Mouse (Mus musculus) midbrain, embryonic 10.5 days (tissue): ENCODE measurements around the gene Cdc5l. TPM values are rescaled to one million over a fixed set of nuclear protein-coding genes. Genes with fewer than 3 reads are reported as not detected.
"Not testable (repeated sequence)": the region's sequence is repeated elsewhere in the genome, so short reads cannot be mapped to it uniquely, and the experiment has no call there.

ENCODE experiments used
- DNase-seq: peaks from one replicate; pipeline ENCODE4 v3.0.0-alpha.2; 2017; ENCODE audit warnings: low spot score
- H3K27ac ChIP-seq: fragments of 300-500 bp; sonication (generic); replicated peaks from 2 replicates; pipeline ENCODE4 v1.5.1; 2016; ENCODE audit warnings: mild to moderate bottlenecking
- H3K27me3 ChIP-seq: fragments of 300-500 bp; sonication (generic); 2 replicates; pipeline ENCODE4 v1.6.1; 2016; ENCODE audit warnings: low read depth, mild to moderate bottlenecking; ENCODE audit not compliant: poor library complexity, severe bottlenecking
- H3K36me3 ChIP-seq: fragments of 300-500 bp; sonication (generic); 2 replicates; pipeline ENCODE4 v1.6.1; 2016; ENCODE audit warnings: mild to moderate bottlenecking, moderate library complexity
- H3K4me1 ChIP-seq: fragments of 300-500 bp; sonication (generic); 2 replicates; pipeline ENCODE4 v1.6.1; 2016
- H3K4me3 ChIP-seq: fragments of 300-500 bp; sonication (generic); 2 replicates; pipeline ENCODE4 v1.5.1; 2016; ENCODE audit warnings: mild to moderate bottlenecking, moderate library complexity
- H3K9me3 ChIP-seq: fragments of 300-500 bp; sonication (generic); replicated peaks from 2 replicates; pipeline ENCODE4 v1.6.1; 2016; ENCODE audit warnings: mild to moderate bottlenecking
- WGBS: fragments of 180-500 bp; shearing (Covaris S2); methylation state at CpG from one replicate; pipeline ENCODE4 v1.1.7; 2016; 5-methylcytosine and 5-hydroxymethylcytosine counted together
- polyA plus RNA-seq: library from polyadenylated mRNA; unstranded; fragments of >200 nt; fragmentation: Nextera tagmentation; extraction: Ambion mirVana; gene quantifications from 2 replicates; pipeline ENCODE4 v1.2.1, GENCODE M21; 2016

The Cdc5l gene
- polyA plus RNA-seq, 1 experiment from 2014 or later: 68.3 TPM

DNA sequence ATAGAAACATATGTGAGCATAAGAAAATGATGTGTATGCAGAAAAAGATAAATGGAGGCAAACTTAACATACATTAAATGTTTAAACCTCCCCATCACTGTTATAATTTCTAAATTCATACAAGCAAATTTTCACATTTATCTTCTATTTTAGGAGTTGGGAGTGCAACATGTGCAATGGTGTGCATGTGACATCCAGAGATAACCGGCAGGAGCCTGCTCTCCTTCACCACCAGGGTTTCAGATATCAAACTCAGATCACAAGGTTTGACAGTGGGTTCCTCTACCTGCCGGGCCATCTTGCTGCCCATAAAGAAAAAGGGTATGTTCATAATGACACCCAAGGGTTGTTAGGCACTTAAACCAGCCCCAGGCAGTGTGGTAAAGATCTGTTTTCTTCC lies 16.1 kb downstream of the Cdc5l start:
- WGBS: 83% methylated on average over 2 of the region's 2 CpGs
- Histone ChIP-seq H3K27me3 (no peaks in the 10 kb centered on the region), H3K36me3 (peaks cover 96% of the 10 kb centered on the region)

DNA sequence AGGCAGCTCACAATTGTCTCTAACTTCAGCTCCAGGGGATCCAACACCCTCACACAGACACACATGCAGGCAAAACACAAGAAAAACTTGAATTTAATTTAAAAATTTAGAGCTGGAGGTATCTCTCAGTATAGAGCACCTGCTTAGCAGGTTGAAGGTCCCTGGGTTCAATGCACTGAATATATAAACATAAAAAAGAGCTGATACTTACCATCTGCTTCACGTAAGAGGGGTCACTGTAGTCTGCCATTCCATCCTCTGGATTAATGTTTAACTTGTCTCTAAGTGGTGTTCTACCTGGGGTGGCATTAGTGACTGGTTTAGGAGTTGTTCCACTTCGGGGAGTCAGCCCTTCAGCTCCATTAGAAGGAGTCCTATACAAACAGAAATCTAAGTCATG lies 21.9 kb downstream of the Cdc5l start:
- peaks cover 100% of the 10 kb centered on the region for H3K36me3 ChIP-seq
- H3K9me3 ChIP-seq, H3K27me3 ChIP-seq, H3K4me1 ChIP-seq, DNase-seq, H3K27ac ChIP-seq, H3K4me3 ChIP-seq: not testable (repeated sequence)
- 99% methylated on average over 2 of the region's 2 CpGs for WGBS

More for the DNA sequence above, 16.1 kb downstream of the Cdc5l start:
- H3K9me3 ChIP-seq: no peaks in the 10 kb centered on the region
- DNase-seq: no peak
- H3K4me3 ChIP-seq: no peak overlapping the region
- no peaks in the 10 kb centered on the region for H3K4me1 ChIP-seq
- H3K27ac ChIP-seq: no peak overlapping the region

DNA sequence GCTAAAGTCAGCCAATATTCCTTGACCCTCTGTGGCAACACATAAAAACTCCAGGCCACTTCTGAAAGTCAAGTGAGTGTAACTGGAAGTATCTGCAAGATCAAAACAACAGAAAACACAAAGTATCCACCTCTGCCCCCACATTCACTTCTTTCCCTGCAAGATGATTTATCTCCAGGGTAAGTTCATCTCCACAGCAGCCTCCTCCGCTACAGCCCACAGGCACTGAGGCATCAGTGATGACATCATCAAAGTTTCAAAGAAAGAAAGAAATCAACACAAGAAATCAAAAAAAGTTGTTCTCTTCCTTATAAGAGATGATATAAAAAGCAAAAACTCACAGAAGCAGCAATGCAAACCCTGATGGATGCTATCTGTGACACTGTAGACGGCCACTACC lies 24.8 kb downstream of the Cdc5l start:
- H3K36me3 ChIP-seq: peaks cover 100% of the 10 kb centered on the region
- H3K4me1 ChIP-seq: no peaks in the 10 kb centered on the region
- H3K9me3 ChIP-seq: no peaks in the 10 kb centered on the region
- no peak overlapping the region for H3K4me3 ChIP-seq
- DNase-seq: no peak
- H3K27ac ChIP-seq: no peak overlapping the region
- H3K27me3 ChIP-seq: no peaks in the 10 kb centered on the region
- WGBS: 93% methylated on average over 2 of the region's 2 CpGs

DNA sequence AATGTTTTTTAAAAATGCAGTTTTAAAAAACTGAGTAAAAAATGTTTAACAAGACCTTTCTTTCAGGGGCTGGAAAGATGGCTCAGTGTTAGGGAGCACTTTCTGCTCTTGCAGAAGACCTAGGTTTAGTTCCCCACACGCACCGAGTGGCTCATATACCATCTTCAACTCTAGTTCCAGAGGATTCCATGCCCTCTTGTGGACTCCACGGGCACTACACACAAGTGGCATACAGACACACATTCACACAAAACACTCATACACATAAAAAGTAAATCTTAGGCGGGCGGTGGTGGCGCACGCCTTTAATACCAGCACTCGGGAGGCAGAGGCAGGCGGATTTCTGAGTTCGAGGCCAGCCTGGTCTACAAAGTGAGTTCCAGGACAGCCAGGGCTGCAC lies 27.3 kb downstream of the Cdc5l start:
- no peak for DNase-seq
- Histone ChIP-seq H3K4me1 (no peaks in the 10 kb centered on the region), H3K4me3 (no peak overlapping the region), H3K27me3 (no peaks in the 10 kb centered on the region), H3K9me3 (no peaks in the 10 kb centered on the region), H3K36me3 (peaks cover 99% of the 10 kb centered on the region), H3K27ac (no peak overlapping the region)
- WGBS: 94% methylated on average over 10 of the region's 10 CpGs

DNA sequence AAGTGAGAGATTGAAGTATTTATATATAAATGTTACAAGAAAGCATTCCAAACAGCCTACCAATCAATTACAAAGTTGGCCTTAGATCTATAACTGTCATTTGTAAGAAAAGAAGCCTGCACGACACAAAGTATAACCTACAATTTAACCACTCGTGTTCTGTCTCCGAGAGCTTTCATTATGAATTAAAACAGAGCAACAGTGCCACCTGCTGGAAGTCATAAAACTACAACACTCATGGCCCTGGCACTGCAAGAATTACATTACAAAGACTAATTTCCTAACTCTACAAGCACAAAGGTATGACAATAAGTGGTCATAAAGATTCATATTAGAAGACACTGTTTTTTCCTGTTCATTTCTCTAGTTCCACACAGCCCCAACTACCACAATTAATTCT lies 30.3 kb downstream of the Cdc5l start:
- peaks cover 96% of the 10 kb centered on the region for H3K36me3 ChIP-seq
- H3K4me3 ChIP-seq: no peak overlapping the region
- no peaks in the 10 kb centered on the region for H3K9me3 ChIP-seq
- no peak for DNase-seq
- H3K27ac ChIP-seq: no peak overlapping the region
- H3K27me3 ChIP-seq: no peaks in the 10 kb centered on the region
- no peaks in the 10 kb centered on the region for H3K4me1 ChIP-seq
- 45% methylated on average over 3 of the region's 3 CpGs for WGBS

DNA sequence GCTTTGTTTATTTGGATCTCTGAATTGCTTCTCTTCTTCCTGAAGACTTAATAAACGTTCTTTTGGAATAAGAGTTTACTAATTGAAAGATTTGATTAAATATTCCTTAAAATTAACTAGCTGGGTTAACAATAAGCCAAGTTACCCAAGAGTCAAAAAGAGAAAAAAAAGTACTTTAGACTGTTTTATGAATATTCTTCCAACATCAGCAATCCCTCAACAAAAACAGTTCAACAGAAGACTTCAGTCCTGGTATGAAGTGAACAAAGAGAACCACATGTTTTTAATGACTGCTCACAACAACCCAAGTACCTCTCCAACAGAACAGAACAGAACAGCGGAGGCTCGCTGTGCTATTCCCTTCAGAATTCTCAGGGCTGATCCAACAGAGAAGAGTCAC lies 30.9 kb downstream of the Cdc5l start:
- Histone ChIP-seq H3K27ac (no peak overlapping the region), H3K27me3 (no peaks in the 10 kb centered on the region), H3K4me1 (no peaks in the 10 kb centered on the region), H3K9me3 (no peaks in the 10 kb centered on the region), H3K36me3 (peaks cover 96% of the 10 kb centered on the region), H3K4me3 (no peak overlapping the region)
- no peak for DNase-seq
- 83% methylated on average over 3 of the region's 3 CpGs for WGBS

DNA sequence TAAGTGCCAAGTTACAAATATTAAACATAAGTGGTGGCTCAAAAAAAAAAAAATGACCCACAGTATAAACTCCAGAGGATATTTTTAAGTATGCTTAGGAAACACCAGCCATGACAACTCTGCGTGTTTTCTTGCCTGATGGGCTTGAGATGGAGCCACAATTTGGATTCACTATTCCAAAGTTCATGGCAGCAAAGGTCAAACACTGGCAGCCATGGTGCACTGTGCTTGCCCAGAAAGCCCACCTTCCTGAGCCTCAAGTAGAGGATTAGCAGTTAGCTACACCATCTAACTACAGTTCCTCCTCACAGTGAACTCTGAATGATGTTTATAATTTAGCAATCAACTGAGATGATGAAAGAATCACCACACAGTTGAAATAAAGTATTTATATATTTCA lies 31.4 kb downstream of the Cdc5l start:
- Histone ChIP-seq H3K27ac (no peak overlapping the region), H3K4me3 (no peak overlapping the region), H3K9me3 (no peaks in the 10 kb centered on the region), H3K4me1 (no peaks in the 10 kb centered on the region), H3K27me3 (no peaks in the 10 kb centered on the region), H3K36me3 (peaks cover 96% of the 10 kb centered on the region)
- WGBS: 90% methylated on average over 1 of the region's 1 CpGs
- no peak for DNase-seq

DNA sequence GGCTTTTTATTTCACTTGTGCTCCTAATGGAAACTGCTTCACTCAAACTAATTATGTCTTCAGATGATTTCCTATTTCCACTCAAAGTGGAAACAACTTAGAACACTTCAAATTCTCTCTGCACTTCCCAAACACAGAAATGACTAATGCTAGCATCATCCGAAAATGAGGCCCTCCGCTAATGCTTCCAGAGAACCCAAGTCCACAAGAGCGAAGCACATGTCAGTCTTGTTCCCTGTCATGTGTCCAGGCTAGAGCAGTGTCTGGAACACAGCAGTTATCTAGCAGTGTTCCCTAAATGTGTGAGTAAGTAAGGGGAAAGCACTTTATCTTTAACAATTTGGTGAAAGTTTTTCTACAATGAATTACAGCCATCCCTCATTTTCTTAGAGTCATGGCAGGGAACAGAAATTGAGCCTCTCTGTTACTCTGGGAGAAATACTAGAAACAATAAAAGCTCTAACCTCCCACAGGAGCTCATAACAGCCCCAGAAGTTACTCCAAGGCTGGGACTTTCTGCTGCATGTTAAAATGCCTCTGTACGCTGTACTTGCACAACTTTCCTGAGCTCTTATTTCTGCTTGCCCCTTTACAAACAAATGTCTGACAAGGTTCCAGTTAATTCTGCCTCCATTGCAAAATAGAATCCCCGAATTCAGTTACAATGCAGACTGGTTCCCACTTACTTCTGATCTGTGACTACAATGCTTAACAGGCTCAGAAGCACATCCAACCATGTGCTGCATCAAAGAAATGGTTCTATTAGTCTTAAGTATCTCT lies 32.2 kb downstream of the Cdc5l start:
- peaks cover 87% of the 10 kb centered on the region for H3K36me3 ChIP-seq

DNA sequence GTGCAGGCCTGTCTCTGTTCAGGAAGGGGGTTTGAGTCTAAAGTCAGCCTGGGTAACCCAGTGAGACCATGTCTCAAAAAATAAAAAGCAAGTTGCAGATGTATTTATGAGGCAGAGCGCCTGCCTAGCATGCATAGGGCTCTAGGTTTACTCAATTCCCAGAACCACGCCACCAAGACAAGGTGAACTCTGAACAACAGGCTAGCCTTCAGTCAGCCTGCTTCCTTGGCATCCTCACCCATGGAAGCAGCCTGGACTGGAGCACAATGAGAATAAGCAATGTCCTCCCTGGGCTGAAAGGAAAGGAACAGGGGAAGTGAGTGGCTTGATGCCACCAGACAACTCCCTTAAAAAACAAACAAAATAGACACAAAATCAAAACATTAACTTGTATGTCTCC lies 35.5 kb downstream of the Cdc5l start:
- no peak overlapping the region for H3K27ac ChIP-seq
- WGBS: 95% methylated on average over 2 of the region's 2 CpGs
- H3K4me3 ChIP-seq: no peak overlapping the region
- H3K27me3 ChIP-seq: no peaks in the 10 kb centered on the region
- no peak for DNase-seq
- no peaks in the 10 kb centered on the region for H3K4me1 ChIP-seq
- no peaks in the 10 kb centered on the region for H3K9me3 ChIP-seq
- H3K36me3 ChIP-seq: peaks cover 76% of the 10 kb centered on the region

More for the DNA sequence above, 32.2 kb downstream of the Cdc5l start:
- Histone ChIP-seq H3K27me3 (no peaks in the 10 kb centered on the region), H3K27ac (no peak overlapping the region), H3K4me3 (no peak overlapping the region), H3K9me3 (no peaks in the 10 kb centered on the region), H3K4me1 (no peaks in the 10 kb centered on the region)
- WGBS: 94% methylated on average over 5 of the region's 5 CpGs
- no peak for DNase-seq

DNA sequence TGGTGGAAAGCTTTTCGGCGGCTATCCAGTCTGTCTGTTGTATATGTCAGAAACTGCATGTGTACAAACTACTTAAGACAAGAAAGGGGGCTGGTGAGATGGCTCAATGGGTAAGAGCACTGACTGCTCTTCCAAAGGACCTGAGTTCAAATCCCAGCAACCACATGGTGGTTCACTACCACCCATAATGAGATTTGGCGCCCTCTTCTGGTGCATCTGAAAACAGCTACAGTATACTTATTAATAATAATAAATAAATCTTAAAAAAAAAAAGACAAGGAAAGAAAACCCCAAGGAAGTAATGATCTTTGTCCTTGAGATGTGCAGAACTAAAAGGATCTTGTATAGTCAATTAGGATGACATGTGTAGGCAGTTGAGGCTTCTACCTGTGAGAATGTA lies 36.0 kb downstream of the Cdc5l start:
- Histone ChIP-seq H3K4me1 (no peaks in the 10 kb centered on the region), H3K27me3 (no peaks in the 10 kb centered on the region), H3K27ac (no peak overlapping the region), H3K36me3 (peaks cover 76% of the 10 kb centered on the region), H3K9me3 (no peaks in the 10 kb centered on the region), H3K4me3 (no peak overlapping the region)
- 77% methylated on average over 3 of the region's 3 CpGs for WGBS
- no peak for DNase-seq

DNA sequence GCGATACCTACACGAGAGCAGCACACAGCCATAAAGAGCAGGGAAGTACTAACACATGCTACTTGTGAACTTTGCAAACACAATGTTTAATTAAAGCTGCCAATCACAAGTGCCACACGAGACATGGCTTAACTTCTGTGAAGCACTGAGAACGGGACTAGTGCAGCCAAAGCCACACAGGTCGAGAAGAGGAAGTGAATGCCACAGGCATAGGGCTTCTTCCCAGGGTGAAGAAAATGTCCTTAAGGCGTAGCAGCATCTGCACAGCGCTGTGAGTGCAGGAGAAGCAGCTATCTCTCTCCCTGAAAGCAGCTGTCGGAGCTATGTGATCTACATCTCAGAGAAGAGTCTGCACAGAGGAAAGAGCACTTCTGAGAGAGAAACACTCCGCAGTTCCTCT lies 38.9 kb downstream of the Cdc5l start:
- Histone ChIP-seq H3K9me3 (no peaks in the 10 kb centered on the region), H3K4me3 (no peak overlapping the region), H3K27ac (no peak overlapping the region), H3K36me3 (peaks cover 76% of the 10 kb centered on the region), H3K4me1 (no peaks in the 10 kb centered on the region), H3K27me3 (no peaks in the 10 kb centered on the region)
- no peak for DNase-seq
- 81% methylated on average over 9 of the region's 9 CpGs for WGBS

DNA sequence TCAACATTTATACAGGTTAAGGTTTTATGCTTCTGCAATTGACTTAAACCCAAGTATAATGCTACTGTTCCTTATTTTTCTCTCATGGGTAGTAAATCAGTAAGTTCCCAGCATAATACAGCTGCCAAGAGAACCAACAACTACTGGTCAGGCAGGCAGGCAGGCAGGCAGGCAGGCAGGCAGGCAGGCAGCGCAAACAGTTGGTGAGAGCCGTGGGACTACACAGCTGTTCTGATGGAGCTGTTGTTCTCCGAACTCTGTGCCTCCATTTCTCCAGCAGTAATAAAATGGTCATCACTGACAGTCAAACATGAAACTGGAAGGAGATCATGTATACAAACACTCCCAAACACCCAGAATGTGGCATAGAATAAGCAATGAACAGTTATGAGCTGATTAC lies 39.8 kb downstream of the Cdc5l start:
- no peaks in the 10 kb centered on the region for H3K4me1 ChIP-seq
- DNase-seq: no peak
- H3K9me3 ChIP-seq: no peaks in the 10 kb centered on the region
- 89% methylated on average over 3 of the region's 3 CpGs for WGBS
- no peaks in the 10 kb centered on the region for H3K27me3 ChIP-seq
- H3K27ac ChIP-seq: no peak overlapping the region
- peaks cover 75% of the 10 kb centered on the region for H3K36me3 ChIP-seq
- no peak overlapping the region for H3K4me3 ChIP-seq

DNA sequence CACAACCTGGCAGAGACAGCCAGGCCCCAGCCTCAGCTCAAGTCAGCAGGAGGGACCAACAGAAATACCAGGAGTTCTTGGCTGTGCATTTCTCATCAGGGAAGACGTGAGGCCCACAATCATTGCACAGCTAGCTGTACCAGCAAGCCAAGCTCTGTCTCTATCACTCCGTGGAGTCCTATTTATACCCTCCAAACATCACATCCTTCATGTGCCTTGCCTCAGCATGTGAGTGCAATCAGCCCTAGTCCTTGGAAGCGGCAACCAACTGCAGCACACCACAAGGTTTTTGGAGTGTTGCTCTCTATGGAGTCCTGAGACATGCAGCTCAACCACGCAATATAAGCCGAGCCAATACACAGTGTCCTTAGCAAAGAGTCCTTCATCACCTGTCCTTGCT lies 43.6 kb downstream of the Cdc5l start:
- DNase-seq: no peak
- Histone ChIP-seq H3K4me1 (no peaks in the 10 kb centered on the region), H3K27me3 (no peaks in the 10 kb centered on the region), H3K9me3 (no peaks in the 10 kb centered on the region), H3K27ac (no peak overlapping the region), H3K36me3 (peaks cover 93% of the 10 kb centered on the region), H3K4me3 (no peak overlapping the region)
- WGBS: 98% methylated on average over 5 of the region's 5 CpGs

DNA sequence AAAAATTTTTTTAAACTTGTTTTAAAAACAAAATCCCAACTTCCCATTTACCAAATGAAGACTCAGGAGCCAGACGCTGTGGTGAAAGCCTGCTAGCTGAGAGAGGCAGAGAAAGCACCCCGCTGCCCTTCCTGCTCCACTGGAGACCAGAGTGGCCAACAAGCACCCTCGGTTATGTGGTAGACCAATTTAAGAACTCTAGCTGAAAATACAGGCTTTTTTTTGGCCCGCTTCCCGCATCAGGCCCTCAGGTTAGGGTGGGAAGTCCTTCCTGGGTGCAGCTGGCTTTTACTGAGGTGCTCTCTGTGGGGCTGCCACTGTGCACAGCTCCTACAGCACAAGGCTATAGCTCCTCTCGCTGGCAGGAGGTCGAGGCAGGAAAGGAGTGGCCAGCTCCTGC lies 46.6 kb downstream of the Cdc5l start:
- no peak overlapping the region for H3K27ac ChIP-seq
- no peak overlapping the region for H3K4me3 ChIP-seq
- DNase-seq: no peak
- H3K9me3 ChIP-seq: no peaks in the 10 kb centered on the region
- peaks cover 73% of the 10 kb centered on the region for H3K36me3 ChIP-seq
- 91% methylated on average over 7 of the region's 7 CpGs for WGBS
- H3K4me1 ChIP-seq: no peaks in the 10 kb centered on the region
- no peaks in the 10 kb centered on the region for H3K27me3 ChIP-seq
